Mouse (Mus musculus): Measurements from ENCODE around the gene Cyp4f14.
"Not testable (repeated sequence)": the region's sequence is repeated elsewhere in the genome, so short reads cannot be mapped to it uniquely, and the experiment has no call there.

The Cyp4f14 gene

DNA sequence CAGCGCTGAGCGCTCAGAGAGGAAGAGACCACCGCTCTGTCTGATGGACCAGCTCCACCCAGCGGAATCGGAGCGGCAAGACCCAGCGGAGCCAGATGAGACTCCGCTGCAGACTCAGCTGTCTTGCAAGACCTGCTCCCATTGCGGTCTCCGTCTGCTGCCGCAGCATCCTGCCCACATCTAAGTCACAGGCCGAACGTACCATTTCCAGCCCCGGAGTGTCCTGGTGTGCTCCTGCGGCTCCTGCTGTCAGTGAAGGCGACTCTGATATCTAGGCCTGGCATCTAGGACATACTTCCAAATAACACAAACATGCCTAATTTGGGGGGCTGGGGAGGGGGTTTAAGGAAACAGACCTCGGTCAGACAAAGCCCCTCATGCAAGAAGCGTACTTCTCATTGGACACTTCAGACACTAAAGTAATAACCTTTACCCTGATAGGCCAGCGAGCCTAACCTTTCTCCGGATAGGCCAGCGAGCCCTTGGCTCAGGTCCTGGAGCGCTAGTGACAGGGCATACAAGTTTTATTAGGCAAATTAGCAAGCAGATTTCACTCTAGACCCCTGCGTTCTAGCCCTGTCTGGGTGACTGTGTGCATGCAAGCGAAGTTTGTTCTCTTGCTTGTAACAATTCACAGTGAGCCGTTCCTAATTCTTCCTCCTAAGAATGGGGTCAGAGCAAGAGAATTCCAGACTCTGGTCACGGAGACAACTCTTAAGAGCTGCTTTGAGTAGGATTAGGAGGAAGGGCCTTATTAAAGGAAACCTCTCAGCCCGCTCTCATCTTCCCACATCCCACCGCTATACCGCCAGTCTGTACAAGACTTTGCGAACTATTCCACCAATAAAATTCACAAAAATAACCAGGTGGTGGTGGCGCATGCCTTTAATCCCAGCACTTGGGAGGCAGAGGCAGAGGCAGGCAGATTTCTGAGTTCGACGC, 25.6 kb downstream of the Cyp4f14 start, which contains the start of gene Zfp870:
Gene Zfp870, minus strand, starts transcription at position 404 of the 942 bp plus-strand sequence.
- peak; percentile 94 for DNase-seq

GRCm38 (mm10) chr17:32890852-32891238, 26.3 kb downstream of the Cyp4f14 start:
- DNase-seq = no peak

DNA sequence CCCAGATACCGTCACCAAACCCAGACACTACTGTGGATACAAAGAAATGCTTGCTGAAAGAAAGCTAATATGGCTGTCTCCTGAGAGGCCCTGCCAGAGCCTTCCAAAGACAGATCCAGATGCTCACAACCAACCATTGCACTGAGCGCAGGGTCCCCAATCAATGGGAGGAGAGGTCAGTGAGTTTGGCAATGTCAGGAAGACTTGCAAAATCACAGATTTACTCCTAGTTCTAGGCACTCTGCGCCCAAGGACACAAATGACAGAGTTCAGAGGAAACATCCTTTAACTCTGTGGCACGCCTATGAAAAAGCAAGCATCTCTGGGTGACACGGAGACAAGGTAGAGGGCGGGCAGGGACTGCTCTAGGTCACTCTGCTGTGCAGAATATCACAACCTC, 27.5 kb downstream of the Cyp4f14 start:
- no peak for DNase-seq

- DNase-seq = no peak
Measured at GRCm38 (mm10) chr17:32880320-32881218, 36.6 kb downstream of the Cyp4f14 start.

DNA sequence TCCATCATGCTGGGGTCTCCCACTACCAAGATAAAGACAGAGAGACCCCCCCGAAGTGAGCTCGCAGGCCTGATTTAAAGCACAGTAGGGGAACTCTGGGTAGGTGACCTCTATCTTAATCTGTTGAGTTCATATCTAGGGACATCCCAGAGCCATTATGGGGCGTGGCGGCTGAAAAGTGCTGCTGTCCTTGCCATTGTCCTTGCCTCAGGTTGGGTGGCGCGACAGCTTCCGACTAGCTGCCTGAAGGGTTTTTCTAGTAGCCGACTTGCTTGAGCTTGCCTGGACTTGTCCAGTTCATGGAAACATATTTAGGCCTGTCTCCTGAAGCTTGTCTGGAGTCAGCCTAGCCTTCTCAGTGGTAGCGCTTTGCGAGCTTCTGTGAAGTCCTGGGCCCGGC, 38.4 kb downstream of the Cyp4f14 start:
- DNase-seq = no peak

DNA sequence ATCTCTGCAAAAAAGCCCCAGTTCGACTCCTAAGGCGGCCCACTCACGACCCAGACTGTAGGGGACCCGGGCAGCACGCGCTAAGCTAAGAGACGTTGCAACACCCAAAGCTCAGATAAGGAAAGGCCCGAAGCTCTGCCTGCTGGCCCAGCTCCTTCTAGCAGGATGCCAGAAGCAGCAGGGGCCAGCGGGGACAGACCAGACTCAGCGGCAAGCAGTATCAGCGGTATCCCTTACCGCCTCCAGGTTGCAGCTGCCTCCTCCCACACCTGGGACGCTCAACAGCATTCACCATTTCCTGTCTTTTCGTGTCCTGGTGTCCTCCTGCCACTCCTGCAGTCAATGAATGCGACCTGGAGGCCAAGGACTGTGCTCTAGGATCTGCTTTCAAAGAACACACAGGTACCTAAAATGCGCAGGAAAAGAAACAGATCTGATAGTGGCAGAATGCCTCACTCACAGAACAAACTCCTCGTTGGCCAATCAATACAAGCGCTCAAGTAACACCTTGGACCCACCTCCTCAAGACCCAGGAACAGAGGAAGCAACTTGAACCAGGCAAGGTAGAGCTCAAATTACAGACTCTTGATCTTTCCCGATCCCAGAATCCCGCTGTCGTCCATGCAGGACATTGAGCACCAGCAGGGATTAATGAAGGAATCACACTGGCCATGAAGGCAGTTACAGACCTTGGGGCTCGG, 39.5 kb downstream of the Cyp4f14 start:
- no peak for DNase-seq

DNA sequence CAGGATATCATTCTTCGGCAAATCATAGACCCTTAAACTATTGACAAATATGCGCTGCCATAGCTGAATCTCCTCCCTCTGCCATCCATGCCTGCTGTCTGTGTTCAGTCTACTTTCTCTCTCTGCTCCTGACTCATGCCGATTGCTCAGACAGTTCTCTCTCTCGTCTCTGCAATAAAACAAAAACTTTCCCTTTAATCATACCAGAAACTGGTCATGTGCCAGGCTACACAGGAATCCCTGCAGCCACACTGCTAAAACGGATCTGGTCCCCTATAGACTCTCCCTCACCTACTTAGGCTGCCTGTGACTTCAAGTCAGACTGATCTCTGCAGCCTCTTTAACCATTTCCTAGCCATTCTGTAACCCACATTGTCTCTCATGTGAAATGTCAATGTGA, 44.4 kb downstream of the Cyp4f14 start:
- DNase-seq = no peak

DNA sequence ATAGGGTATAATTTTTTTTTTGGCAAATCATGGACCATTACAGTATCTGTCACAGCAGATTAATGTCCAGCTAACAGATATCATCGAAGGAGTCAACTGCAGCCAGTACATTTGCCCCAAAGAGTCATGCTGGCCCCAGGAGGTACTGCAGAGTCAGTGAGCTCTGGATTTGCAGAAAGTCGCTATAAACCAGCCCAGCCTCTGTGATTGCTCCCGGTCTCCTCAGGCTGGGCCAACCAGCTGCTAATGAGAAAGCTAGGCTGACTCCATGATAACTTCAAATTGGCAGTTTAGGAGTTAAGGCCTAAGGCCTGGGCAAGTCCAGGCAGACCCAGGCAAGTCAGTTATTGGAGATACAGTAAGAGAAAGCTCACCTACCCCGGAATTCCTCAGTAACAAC, 45.1 kb downstream of the Cyp4f14 start:
- no peak for DNase-seq

GRCm38 (mm10) chr17:32871483-32871882, 45.7 kb downstream of the Cyp4f14 start:
- no peak for DNase-seq

DNA sequence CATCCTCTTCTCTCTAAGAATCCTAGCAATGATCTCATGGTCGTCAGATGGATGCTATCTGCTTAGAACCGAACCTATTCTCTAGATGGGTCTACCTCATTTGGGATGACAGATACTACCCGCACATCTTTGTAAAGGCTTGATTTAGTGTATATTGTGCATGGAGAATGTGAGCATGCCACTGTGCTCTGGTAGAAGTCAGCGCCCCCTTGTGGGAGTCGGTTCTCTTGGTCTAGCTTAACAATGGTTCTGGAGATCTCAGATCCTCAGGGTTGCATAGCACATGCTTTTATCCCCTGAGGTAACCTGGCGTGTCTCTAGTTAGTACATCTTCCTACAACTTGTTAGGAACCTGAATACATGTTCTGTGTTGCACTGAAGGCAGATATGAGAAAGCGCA, 49.9 kb downstream of the Cyp4f14 start:
- not testable (repeated sequence) for DNase-seq

GRCm38 (mm10) chr17:32856713-32857112, 60.4 kb downstream of the Cyp4f14 start:
- not testable (repeated sequence) for DNase-seq

All from kidney, postnatal 14 days (tissue).